Mouse (Mus musculus) CH12.LX (cell line): Measurements from ENCODE around the gene Focad. TPM values are rescaled to one million over a fixed set of nuclear protein-coding genes. Genes with fewer than 3 reads are reported as not detected.

Source experiments
- DNase-seq: peaks from one replicate; pipeline ENCODE4 v3.0.0-alpha.2; 2013; ENCODE audit errors: extremely low read depth
- H3K27ac ChIP-seq: 2 replicates; pipeline ENCODE4 v1.5.1; 2012; ENCODE audit warnings: low read depth, mild to moderate bottlenecking, control low read depth, moderate library complexity; ENCODE audit not compliant: insufficient read depth
- H3K27me3 ChIP-seq: replicated peaks from 2 replicates; pipeline ENCODE3; 2012; ENCODE audit warnings: inconsistent platforms
- H3K36me3 ChIP-seq, 2 experiments: replicated peaks in 1 of 2; 2 replicates each; pipeline versions ENCODE3 to v1.6.1; 2012; ENCODE audit warnings: inconsistent platforms in 1 of 2, low read length in 1 of 2, mild to moderate bottlenecking in 1 of 2, mixed read lengths in 1 of 2, moderate library complexity in 1 of 2; ENCODE audit not compliant: control insufficient read depth in 1 of 2, insufficient read depth in 1 of 2
- H3K4me1 ChIP-seq, 2 experiments: 2 replicates each; pipeline ENCODE4 v1.6.1; 2012; ENCODE audit warnings: inconsistent platforms in 1 of 2, moderate library complexity in 1 of 2; ENCODE audit not compliant: insufficient read depth in 2 of 2, control insufficient read depth in 1 of 2
- H3K4me2 ChIP-seq: 2 replicates; pipeline ENCODE4 v1.6.1; 2012; ENCODE audit warnings: low read depth, mild to moderate bottlenecking, control low read depth; ENCODE audit not compliant: poor library complexity, insufficient read depth, severe bottlenecking
- H3K4me3 ChIP-seq, 3 experiments: fragments of 150-350 bp in 1 of 3; sonication (generic) in 1 of 3; replicated peaks in 1 of 3; 2 replicates each; pipeline versions ENCODE3 to v1.5.1; 2011 to 2012; ENCODE audit warnings: low read depth in 2 of 3, low read length in 2 of 3, mild to moderate bottlenecking in 2 of 3, moderate library complexity in 2 of 3, control low read depth in 1 of 3, improper control_type of control experiment in 1 of 3, inconsistent platforms in 1 of 3, mixed read lengths in 1 of 3; ENCODE audit not compliant: poor library complexity in 1 of 3
- H3K79me2 ChIP-seq: replicated peaks from 2 replicates; pipeline ENCODE4 v1.6.1; 2012; ENCODE audit warnings: mild to moderate bottlenecking, moderate library complexity; ENCODE audit not compliant: control insufficient read depth, poor library complexity, insufficient read depth, severe bottlenecking; ENCODE audit errors: extremely low read depth
- H3K9ac ChIP-seq: 2 replicates; pipeline ENCODE4 v1.6.1; 2012; ENCODE audit warnings: low read depth, mild to moderate bottlenecking, control low read depth, moderate library complexity; ENCODE audit not compliant: insufficient read depth
- H3K9me3 ChIP-seq: replicated peaks from 2 replicates; pipeline ENCODE3; 2012; ENCODE audit warnings: low read length, inconsistent platforms, mixed read lengths
- BHLHE40 ChIP-seq: IDR thresholded peaks from 2 replicates; pipeline ENCODE4 v1.6.1; 2011; ENCODE audit warnings: mild to moderate bottlenecking, low read depth, low read length, improper control_type of control experiment
- CHD2 ChIP-seq: IDR thresholded peaks from 2 replicates; pipeline ENCODE4 v1.6.1; 2011; ENCODE audit warnings: low read length, improper control_type of control experiment
- CTCF ChIP-seq, 2 experiments: IDR thresholded peaks in 1 of 2; conservative IDR thresholded peaks in 1 of 2; 2 replicates each; pipeline ENCODE4 v1.5.1; 2011 to 2012; ENCODE audit warnings: low read depth in 2 of 2, low read length in 2 of 2, improper control_type of control experiment in 1 of 2, inconsistent platforms in 1 of 2, mild to moderate bottlenecking in 1 of 2, moderate library complexity in 1 of 2
- HCFC1 ChIP-seq: IDR thresholded peaks from 2 replicates; pipeline ENCODE4 v1.6.1; 2012; ENCODE audit warnings: low read depth, mild to moderate bottlenecking, inconsistent platforms, low read length, improper control_type of control experiment
- JUND ChIP-seq: conservative IDR thresholded peaks from 2 replicates; pipeline ENCODE4 v1.6.1; 2011; ENCODE audit warnings: low read depth, low read length, improper control_type of control experiment
- KAT2A ChIP-seq: IDR thresholded peaks from 2 replicates; pipeline ENCODE4 v1.6.1; 2012; ENCODE audit warnings: low read length, improper control_type of control experiment, inconsistent platforms; ENCODE audit not compliant: insufficient replicate concordance
- NRF1 ChIP-seq: IDR thresholded peaks from 2 replicates; pipeline ENCODE4 v1.6.1; 2014; ENCODE audit warnings: low read depth, mild to moderate bottlenecking, inconsistent platforms, low read length, improper control_type of control experiment, moderate library complexity
- POLR2A ChIP-seq: IDR thresholded peaks from 2 replicates; pipeline ENCODE4 v1.6.1; 2011; ENCODE audit warnings: low read depth, mild to moderate bottlenecking, improper control_type of control experiment, low read length
- POLR2AphosphoS2 ChIP-seq: IDR thresholded peaks from 2 replicates; pipeline ENCODE4 v1.6.1; 2011; ENCODE audit warnings: low read depth, low read length, improper control_type of control experiment
- SIN3A ChIP-seq: IDR thresholded peaks from 2 replicates; pipeline ENCODE4 v1.6.1; 2012; ENCODE audit warnings: low read length, improper control_type of control experiment, inconsistent platforms
- UBTF ChIP-seq: IDR thresholded peaks from 2 replicates; pipeline ENCODE4 v1.6.1; 2012; ENCODE audit warnings: low read depth, mild to moderate bottlenecking, inconsistent platforms, low read length, improper control_type of control experiment, moderate library complexity
- ZKSCAN1 ChIP-seq: IDR thresholded peaks from 2 replicates; pipeline ENCODE4 v1.6.1; 2012; ENCODE audit warnings: low read depth, inconsistent platforms, low read length, improper control_type of control experiment, borderline replicate concordance
- dilution Hi-C: fragments of 300-500 bp; cut with MboI; formaldehyde crosslinking; loops from 2 replicates; pipeline ENCODE4 v1.14.3; 2020; ENCODE audit warnings: low sequenced_read_pairs; ENCODE audit not compliant: extremely low pct_unique_long_range_greater_than_20kb, extremely low pct_ligation_motif_present
- in situ Hi-C: fragments of 300-500 bp; cut with MboI; formaldehyde crosslinking; loops from 3 replicates; pipeline ENCODE4 v1.14.3; 2019; ENCODE audit warnings: low sequenced_read_pairs, low pct_ligation_motif_present, low pct_unique_long_range_greater_than_20kb, mixed read lengths
- polyA plus RNA-seq: library from polyadenylated mRNA; unstranded; fragments of >175 nt; gene quantifications from 2 replicates; pipeline ENCODE4 v1.2.1, GENCODE M21; 2012; ENCODE audit warnings: low read depth; ENCODE audit not compliant: insufficient read length
- total RNA-seq, 2 experiments: library from RNA; depleted of rRNA; stranded (reverse); fragments of 300-350 nt in 1 of 2; fragments of >200 nt in 1 of 2; gene quantifications; 2 replicates each; pipeline ENCODE4 v1.2.3; 2012 to 2014

Focad gene
- total and polyA plus RNA-seq, 3 experiments = 17.3 to 18.9 (median 18.2) TPM

GRCm38 (mm10) chr4:88083781-88084180 is 10.6 kb upstream of the Focad start:
- H3K27ac ChIP-seq = no peak overlapping the region
- H3K36me3 ChIP-seq = no peaks in the 10 kb centered on the region
- DNase-seq = no peak
- H3K4me3 ChIP-seq = no peak overlapping the region
- no peaks in the 10 kb centered on the region for H3K27me3 ChIP-seq
- no peak overlapping the region for H3K9ac ChIP-seq
- no peak overlapping the region for H3K4me2 ChIP-seq
- TF ChIP-seq HCFC1 (no peak), JUND (no peak), NRF1 (no peak), ZKSCAN1 (no peak), POLR2AphosphoS2 (no peak), CHD2 (no peak), KAT2A (no peak)
- no peaks in the 10 kb centered on the region for H3K9me3 ChIP-seq
- H3K79me2 ChIP-seq = no peaks in the 10 kb centered on the region
- peaks cover 11 to 20% of the 10 kb centered on the region in 2 experiments for H3K4me1 ChIP-seq
- in situ Hi-C loops = no loop called here
- dilution Hi-C loops = no loop called here

GRCm38 (mm10) chr4:88090316-88090715 is 4.1 kb upstream of the Focad start:
- dilution Hi-C loops (no loop called here), in situ Hi-C loops (no loop called here)
- no peak overlapping the region for H3K4me3 ChIP-seq
- H3K36me3 ChIP-seq = no peaks in the 10 kb centered on the region
- no peaks in the 10 kb centered on the region for H3K9me3 ChIP-seq
- H3K79me2 ChIP-seq = no peaks in the 10 kb centered on the region
- H3K9ac ChIP-seq = no peak overlapping the region
- DNase-seq = no peak
- H3K27ac ChIP-seq = no peak overlapping the region
- H3K4me2 ChIP-seq = no peak overlapping the region
- TF ChIP-seq CTCF (conservative IDR thresholded peaks at IDR 0.05 in 1 of 2, IDR thresholded peaks at IDR 0.05 in 1 of 2; ENCODE audit: low read depth in 2 of 2, low read length in 2 of 2) = no peak
- peaks cover 3 to 5% of the 10 kb centered on the region in 2 experiments; a peak in 2 of 4 replicates for H3K4me1 ChIP-seq
- H3K27me3 ChIP-seq = no peaks in the 10 kb centered on the region

DNA sequence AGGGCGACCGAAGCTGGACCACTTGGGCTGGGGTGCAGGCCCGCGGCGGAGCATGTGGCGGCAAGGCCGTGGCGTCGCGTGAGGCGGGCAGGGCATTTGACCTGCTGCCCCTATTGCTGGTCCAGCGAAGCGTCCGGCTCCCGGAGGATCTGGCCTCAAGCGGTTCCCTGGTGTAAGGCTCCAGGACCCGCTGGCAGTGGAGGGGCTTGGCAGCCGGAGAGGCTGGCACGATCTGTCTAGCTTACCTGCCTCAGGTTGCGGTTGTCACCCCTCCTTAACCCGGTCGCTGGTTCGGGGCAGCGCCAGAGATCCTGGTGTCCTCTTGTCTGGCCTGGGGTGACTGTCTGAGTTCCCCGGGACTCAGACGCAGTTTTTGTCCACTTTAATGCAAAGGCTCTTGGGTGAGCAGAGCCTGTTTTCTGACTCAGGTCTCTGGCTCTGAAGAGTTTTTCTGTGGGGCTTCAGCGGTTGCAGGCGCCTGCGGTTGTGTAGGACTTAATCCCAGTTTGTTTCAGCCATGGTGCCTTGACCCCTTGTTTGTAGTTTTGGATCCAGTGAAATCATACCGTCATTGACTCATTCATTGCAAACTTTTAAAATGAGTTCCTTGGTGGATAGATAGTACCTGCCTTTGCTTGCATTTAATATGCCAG is 465 bp downstream of the Focad start:
- peak; percentile 21 for DNase-seq
- Histone ChIP-seq H3K79me2 (no peaks in the 10 kb centered on the region; the same call in 1 of the 2 replicates), H3K9ac (peak overlapping the region; percentile 2), H3K4me1 (peaks cover 0 to 3% of the 10 kb centered on the region in 2 experiments; a peak in 1 of 4 replicates), H3K27ac (no peak overlapping the region), H3K36me3 (peaks cover 0 to 2% of the 10 kb centered on the region in 2 experiments), H3K4me3 (peak overlapping the region; percentile 74 to 79 (median 77))
- in situ Hi-C loops = no loop called here
- TF ChIP-seq POLR2A = no peak
- peak; percentile 16; the same call in 1 of the 2 replicates for TF ChIP-seq SIN3A
- TF ChIP-seq BHLHE40 = 0 out of 2 replicates have a peak, but pooled peaks have one; percentile 6
- 0 out of 2 replicates have a peak, but pooled peaks have one; percentile 45 for TF ChIP-seq UBTF
- TF ChIP-seq, all 38 proteins: peak for 3
- no peaks in the 10 kb centered on the region for H3K9me3 ChIP-seq
- dilution Hi-C loops = no loop called here
- no peaks in the 10 kb centered on the region for H3K27me3 ChIP-seq
- H3K4me2 ChIP-seq = peak overlapping the region; percentile 78
